Mouse (Mus musculus) G1E-ER4 (cell line): Measurements from ENCODE around the gene Senp7. TPM values are rescaled to one million over a fixed set of nuclear protein-coding genes. Genes with fewer than 3 reads are reported as not detected.
"Not testable (repeated sequence)": the region's sequence is repeated elsewhere in the genome, so short reads cannot be mapped to it uniquely, and the experiment has no call there.

ENCODE experiments used
- GATA1 ChIP-seq: IDR thresholded peaks from one replicate; pipeline ENCODE4 v1.8.0; 2012; ENCODE audit warnings: low read length, inconsistent platforms
- polyA plus RNA-seq: library from polyadenylated mRNA; stranded (reverse); fragments of >175 nt; gene quantifications from 2 replicates; pipeline ENCODE4 v1.2.3, GENCODE M21; 2012

Gene Senp7
- 21.8 and 31.5 TPM in 2 replicates for polyA plus RNA-seq

DNA sequence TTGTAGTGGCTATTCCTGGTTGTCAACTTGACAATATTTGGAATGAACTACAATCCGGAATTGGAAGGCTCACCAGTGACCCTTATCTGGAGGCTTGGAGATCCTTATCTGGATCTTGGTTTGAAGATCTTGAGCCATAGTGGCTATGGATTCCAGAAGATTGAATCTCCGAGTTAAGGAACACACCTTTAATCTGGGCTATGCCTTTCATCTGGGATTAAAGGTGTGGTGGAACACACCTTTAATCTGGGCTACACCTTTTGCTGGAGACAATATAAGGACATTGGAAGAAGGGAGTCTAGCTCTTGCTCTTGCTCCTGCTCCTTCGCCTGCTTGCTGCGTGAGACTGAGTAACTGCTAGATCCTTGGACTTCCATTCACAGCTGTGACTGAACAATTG, at the start of gene Senp7:
Gene Senp7, plus strand, starts transcription at position 301 of the 400 bp plus-strand sequence.
- TF ChIP-seq GATA1: not testable (repeated sequence)

DNA sequence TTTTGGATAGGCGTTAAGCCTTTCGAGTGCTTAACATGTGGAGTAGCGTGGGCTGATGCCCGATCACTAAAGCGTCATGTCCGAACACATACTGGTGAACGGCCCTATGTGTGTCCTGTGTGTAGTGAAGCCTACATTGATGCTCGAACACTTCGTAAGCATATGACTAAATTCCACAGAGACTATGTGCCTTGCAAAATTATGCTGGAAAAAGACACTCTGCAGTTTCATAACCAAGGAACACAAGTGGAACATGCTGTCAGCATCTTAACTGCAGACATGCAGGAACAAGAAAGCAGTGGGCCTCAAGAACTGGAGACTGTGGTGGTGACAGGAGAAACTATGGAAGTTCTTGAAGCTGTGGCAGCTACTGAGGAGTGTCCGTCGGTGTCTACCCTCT, 41.3 kb upstream of the Senp7 start:
- no peak for TF ChIP-seq GATA1

DNA sequence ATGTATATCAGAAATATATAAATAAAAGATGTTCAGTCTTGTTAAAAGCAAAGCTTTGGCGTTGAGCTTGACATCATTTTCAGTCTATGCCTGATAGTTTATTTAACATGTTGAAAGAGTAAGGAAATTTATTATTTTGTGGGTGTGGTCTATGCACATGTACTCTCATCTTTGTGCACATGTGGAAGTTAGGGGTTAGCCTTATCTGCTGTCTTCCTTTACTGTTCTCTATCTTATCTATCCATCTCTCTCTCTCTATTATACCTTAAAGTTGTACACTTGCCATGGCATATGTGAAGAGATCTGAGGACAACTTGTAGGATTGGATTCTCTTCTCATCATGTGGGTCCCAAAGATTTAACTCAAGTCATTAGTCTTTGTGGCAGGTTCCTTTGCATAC, 39.3 kb upstream of the Senp7 start:
- no peak for TF ChIP-seq GATA1

DNA sequence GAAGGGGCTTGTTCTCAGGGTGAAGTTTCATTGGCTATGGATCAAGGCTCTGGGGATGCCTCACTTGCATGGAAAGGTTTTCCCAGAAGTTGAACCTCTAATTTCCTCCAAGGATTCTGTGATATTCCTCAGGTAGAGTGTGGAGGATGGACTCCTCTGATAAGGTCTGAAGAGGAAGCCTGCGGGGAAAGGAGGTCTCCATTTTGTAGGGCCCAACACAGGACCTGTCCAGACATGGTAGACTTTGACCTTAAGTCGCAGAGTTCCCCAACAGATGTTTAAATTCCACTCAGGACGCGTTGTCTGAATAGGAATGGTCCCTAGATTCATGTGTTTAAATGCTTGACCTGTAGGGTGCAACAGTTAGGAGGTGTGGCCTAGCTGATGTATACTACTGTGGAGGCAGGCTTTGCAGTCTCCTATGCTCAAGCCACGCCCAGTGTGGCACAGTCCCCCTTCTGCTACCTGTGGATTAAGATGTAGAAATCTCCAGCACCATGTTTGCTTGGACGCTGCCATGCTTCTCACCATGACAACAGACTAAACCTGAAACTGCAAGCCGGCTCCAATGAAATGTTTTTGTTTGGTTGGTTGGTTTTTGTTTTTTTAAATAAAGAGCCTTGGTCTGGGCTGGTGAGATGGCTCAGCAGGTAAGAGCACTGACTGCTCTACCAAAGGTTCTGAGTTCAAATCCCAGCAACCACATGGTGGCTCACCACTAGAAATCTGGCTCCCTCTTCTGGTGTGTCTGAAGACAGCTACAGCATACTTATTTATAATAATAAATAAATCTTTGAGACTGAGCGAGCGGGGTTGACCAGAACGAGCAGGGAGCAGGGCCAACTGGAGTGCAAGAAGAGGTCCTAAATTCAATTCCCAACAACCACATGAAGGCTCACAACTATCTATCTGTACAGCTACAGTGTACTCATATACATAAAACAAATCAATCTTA, 35.1 kb upstream of the Senp7 start:
- no peak for TF ChIP-seq GATA1

DNA sequence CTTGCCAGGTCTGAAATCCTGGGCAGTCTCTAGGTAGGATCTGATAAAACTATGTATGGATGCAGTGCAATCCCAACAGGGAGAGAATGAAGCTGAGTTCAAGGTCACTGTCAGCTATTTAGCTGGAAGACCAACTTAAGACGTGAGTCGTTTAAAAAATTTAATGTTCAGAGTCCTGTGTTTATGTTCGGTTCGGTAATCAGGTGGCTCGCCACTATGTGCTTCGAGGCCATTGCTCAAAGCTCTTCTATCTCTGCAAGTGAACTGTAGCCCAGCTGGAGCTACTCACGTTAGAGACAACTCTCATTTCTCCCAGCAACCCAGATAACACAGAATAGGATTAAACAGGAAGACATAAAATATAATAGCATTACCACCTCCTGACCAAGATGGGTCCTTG, 34.1 kb upstream of the Senp7 start:
- no peak for TF ChIP-seq GATA1

DNA sequence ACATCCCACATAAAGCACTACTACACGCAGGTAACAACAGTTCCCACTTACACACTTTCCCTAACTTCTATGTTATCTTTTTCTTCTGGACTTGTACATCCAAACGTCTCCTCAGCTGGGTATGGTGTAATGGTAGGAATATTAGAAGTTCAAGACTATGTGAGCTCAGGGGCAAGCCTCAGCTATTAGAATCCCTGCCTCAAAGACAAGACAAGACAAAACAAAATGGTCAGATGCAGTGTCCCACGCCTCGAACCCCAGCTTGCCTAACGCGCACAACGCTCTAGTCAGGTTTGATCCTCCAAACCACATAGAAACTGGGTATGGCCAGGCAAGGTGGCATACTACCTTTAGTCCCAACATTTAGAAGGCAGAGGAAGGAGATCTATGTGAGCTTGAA, 28.5 kb upstream of the Senp7 start:
- TF ChIP-seq GATA1: no peak

DNA sequence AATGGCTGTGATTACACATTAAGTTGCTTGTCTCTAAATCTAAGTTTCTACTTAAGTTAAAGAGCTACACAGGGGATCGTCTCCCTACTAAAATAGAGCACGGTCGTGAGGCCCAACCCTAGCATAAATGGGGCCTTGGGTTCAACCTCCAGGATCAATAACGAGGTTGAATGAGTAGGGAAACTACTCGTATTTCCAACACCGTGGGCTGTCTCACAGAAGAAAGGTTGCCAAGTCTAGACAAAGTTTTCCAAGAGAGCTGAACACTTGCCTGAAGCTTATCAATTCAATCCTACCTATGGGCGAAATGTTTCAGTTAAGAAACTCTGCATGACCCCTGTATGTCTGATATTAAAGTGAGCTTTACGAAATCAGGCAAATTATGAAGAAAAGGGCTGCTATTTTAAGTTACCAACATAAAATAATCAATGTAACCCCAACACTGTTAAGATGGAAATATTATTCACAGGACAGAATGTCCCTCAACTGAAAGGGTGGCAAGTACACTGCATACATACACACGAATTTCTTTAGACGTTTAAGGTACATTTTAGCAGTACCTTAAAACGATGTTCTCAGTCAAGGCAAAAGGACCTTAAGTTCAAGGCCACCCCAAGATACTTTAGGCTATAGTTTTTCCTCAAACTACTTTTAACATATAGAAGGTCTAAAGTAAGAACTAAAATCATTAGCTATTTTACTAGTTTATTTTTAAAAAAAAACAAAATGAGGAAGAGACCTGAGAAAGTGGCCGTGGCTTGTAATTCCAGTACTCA, 20.1 kb upstream of the Senp7 start:
- no peak for TF ChIP-seq GATA1

DNA sequence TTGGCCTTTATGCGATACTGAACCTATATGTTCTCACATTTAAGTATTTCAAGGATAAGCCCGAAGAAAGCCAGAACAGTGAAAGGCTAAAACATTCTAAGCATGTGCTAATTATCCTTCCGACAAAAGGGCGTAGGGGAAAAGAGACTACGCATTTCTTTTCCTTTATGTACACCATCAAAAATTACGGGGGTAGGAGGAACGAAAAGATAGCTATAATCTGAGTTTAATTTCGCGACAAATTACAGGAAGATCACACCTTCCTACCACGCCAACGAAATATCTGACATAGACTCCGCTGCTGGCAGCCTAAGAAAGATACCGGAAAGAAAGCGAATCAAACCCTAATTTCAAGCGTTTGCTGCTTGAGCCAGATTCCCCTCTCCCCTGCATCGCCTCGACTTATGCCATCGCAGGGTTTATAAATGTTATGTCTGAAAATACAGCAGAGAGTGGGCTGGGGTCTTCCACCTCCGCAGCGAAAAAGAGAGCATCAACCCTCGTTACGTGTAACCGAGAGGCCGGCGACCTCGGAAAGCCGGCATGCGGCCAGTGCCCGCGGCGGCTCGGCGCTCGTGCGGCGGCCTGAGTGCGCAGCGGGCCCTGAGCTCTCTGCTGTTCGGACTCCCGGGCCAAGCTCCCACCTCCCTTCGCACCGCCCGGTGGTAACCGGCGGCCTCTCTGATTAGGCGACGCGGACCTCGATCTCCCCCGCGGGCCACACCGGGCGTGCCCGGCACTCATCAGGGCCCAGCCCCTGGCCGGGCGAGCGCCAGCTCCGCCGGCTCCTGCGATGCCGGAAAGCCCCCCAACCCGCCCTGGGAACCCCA, 19.2 kb upstream of the Senp7 start:
- no peak for TF ChIP-seq GATA1

DNA sequence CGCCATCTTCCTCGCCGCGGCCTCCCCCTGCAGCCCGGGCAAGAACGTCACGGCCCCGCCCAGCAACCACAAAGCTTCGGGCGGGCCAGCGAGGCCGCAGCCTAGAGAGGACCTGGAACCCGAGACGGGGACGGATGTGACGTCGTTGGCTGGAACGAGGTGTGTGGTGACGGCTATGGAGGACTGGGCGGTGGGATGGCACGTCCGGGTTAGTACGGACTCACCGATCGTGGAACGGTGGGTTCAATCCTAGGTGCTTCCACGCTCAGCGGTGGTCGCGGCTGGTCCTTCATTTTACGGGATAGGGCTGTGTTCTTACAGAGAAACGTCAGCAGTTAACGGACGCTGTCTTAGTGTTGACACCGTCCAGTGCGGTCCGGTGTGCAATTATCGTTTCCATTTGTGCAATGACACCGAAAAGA, 18.5 kb upstream of the Senp7 start, which contains the start of gene Pcnp:
Gene Pcnp, minus strand, starts transcription at position 79 of the 422 bp plus-strand sequence.
- TF ChIP-seq GATA1: no peak

DNA sequence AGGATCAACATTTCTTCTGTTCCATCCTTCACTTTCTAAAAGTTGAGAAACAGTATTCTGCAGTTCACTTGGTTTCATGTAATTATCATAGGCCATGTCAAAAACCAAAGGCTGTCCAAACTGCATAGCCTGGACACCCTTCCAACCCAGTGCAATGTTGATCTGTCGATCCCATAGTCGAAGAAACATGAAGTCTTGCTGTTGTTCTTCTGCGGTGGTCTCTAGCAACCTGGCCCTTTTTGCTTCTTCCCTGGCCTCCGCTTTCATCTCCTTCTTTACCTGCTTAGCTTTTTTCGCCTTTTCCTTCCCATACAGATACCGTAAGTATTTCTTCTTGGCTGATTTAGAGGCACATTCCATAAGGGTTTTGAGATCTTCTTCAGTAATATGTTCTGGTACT, 13.6 kb upstream of the Senp7 start:
- TF ChIP-seq GATA1: no peak

DNA sequence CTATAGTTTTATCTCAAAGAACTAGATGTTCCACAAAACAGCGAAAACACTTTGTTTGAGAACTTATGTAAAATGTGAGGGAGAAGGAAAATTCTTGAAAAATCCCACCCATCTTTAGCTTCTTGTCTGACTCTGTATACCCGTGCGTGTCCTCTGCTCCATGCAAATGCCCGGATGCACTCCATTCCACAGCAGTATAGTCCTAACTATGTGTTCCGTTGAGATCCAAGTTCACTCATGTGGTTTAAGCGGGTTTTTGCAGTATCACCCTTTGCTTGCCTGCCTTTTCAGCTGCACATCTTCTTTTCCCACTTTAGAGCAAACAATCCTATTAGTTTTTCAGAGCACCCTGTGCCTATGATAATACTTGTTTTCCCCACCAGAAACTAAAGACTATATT, 11.6 kb upstream of the Senp7 start:
- no peak for TF ChIP-seq GATA1

DNA sequence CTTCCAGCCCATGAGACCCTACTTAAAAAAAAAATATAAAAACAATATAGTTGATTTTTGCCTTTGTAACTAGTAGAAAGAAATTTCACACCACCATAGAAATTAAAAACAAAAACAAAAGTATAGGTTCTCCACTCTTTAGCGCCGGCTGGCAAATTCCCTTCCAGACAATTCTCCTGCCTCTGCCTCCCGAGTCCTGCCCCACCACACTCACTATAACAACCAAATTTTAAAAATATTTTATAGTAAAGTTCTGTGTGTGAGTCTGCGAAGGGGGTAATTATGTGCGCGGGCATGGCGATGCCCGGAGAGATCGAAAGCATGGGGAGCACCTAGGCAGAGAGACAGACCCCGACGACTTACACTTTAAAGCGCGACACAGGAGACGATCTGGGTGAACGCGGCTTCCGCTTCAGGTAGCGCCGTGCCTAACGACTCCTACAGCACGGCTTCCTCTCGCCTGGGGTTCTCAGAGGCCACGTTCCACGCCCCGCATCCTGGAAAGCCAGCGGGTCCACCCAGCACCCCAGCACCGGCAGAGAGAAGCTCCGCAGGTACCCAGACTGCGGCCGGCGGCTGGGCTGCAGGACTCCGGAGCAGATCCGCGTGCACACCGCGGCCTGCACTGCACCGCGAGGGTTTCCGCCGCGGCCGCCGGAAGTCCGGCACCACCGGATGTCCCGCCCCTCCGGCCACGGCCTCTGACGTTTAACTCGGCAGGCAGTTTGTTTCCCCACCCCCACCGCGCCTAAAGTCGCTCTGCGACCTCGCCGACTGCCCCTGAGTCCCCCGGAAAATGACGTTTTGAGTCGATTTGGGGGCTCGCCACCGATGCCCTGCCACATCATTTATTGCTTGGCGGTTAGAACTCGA, 10.8 kb upstream of the Senp7 start, which contains the start of gene Trmt10c:
Gene Trmt10c, minus strand, starts transcription at position 682 of the 873 bp plus-strand sequence.
- no peak for TF ChIP-seq GATA1

DNA sequence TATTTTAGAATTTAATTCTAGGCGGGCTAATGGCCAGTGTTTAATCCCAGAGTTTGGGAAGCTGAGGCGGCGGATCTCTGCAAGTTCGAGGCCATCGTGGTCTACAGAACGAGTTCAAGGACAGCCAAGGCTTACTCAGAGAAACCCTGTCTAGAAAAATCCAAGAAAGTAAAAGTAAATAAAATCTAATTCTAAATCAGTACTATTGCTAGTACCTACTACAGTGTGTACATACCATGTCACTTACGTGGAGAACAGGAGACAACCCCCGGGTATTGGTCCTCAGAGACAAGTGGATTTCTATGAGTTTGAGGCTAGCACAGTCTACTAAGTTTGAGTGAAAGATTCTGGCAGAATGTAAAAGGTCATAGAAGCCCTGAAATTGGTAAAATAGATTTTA, 10.0 kb upstream of the Senp7 start:
- TF ChIP-seq GATA1: no peak

DNA sequence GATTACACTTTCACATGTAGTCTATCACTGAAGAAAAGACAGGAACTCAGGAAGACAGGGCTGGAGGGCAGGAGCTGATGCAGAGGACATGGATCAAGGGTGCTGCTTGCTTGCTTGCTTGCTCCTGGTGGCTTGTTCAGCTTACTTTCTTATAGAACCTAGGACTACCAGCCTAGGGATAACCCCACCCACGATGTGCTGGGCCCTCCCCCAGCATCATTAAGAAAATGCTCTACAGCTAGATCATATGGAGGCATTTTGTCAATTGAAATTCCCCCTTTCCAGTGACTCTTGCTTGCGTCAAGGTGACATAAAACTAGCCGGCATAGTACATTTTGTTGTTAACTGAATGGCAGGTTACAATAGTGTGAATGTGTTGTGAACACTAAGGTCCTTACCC, 7.8 kb downstream of the Senp7 start:
- TF ChIP-seq GATA1: no peak
